Mouse (Mus musculus) small intestine, adult 2 months (tissue): ENCODE data around the gene Olfr1393. TPM values are rescaled to one million over a fixed set of nuclear protein-coding genes. Genes with fewer than 3 reads are reported as not detected.
A peak's percentile ranks its signal among the peaks of the same experiment; 100 is the strongest.

ENCODE experiments used
- H3K27ac ChIP-seq: fragments of 200-500 bp; 2 replicates; pipeline ENCODE4 v1.5.1; 2012; ENCODE audit warnings: low read depth, low read length, control low read depth, inconsistent platforms; ENCODE audit not compliant: insufficient read depth
- H3K27me3 ChIP-seq: fragments of 200-500 bp; 2 replicates; pipeline ENCODE4 v1.6.1; 2012; ENCODE audit warnings: mild to moderate bottlenecking, moderate library complexity, low read length, inconsistent platforms; ENCODE audit not compliant: control insufficient read depth, insufficient read depth
- H3K36me3 ChIP-seq: fragments of 200-500 bp; 2 replicates; pipeline ENCODE4 v1.6.1; 2012; ENCODE audit warnings: mild to moderate bottlenecking, low read length, control low read depth, inconsistent platforms; ENCODE audit not compliant: control insufficient read depth, insufficient read depth
- H3K4me1 ChIP-seq: fragments of 200-500 bp; 2 replicates; pipeline ENCODE4 v1.6.1; 2012; ENCODE audit warnings: low read length, inconsistent platforms, mixed read lengths; ENCODE audit not compliant: control insufficient read depth, insufficient read depth, insufficient read length
- H3K4me3 ChIP-seq: fragments of 200-500 bp; 2 replicates; pipeline ENCODE4 v1.5.1; 2012; ENCODE audit warnings: low read depth, mild to moderate bottlenecking, control low read depth, inconsistent platforms, low read length, moderate library complexity
- CTCF ChIP-seq: fragments of 200-500 bp; IDR thresholded peaks from 2 replicates; pipeline ENCODE4 v1.5.1; 2012; ENCODE audit warnings: low read depth, mild to moderate bottlenecking, control low read depth, inconsistent platforms, low read length, moderate library complexity, mixed read lengths; ENCODE audit not compliant: insufficient replicate concordance, insufficient read length; ENCODE audit errors: extremely low read depth
- POLR2A ChIP-seq: fragments of 200-500 bp; IDR thresholded peaks from 2 replicates; pipeline ENCODE4 v1.6.1; 2012; ENCODE audit warnings: low read depth, mild to moderate bottlenecking, control low read depth, inconsistent platforms, low read length, moderate library complexity
- WGBS: fragments of 180-500 bp; shearing (Covaris S2); methylation state at CpG from one replicate; pipeline ENCODE4 v1.1.7; 2018; 5-methylcytosine and 5-hydroxymethylcytosine counted together
- polyA plus RNA-seq: library from polyadenylated mRNA; depleted of rRNA; stranded (reverse); fragments of >200 nt; gene quantifications from 2 replicates; pipeline ENCODE4 v1.2.3, GENCODE M21; 2012

The Olfr1393 gene
- polyA plus RNA-seq, 1 experiment, result 0.42 TPM

GRCm38 (mm10) chr11:49246523-49246922 lies 31.6 kb upstream of the Olfr1393 start:
- no peaks in the 10 kb centered on the region for H3K36me3 ChIP-seq
- peaks cover 35% of the 10 kb centered on the region for H3K4me1 ChIP-seq
- peak overlapping the region; percentile 8; the same call in 1 of the 2 replicates for H3K4me3 ChIP-seq
- no peaks in the 10 kb centered on the region for H3K27me3 ChIP-seq
- WGBS, result 61% methylated on average over 4 of the region's 4 CpGs
- peak overlapping the region; percentile 62 for H3K27ac ChIP-seq
- no peak for TF ChIP-seq POLR2A
- no peak for TF ChIP-seq CTCF

GRCm38 (mm10) chr11:49247255-49247654 lies 30.8 kb upstream of the Olfr1393 start:
- peaks cover 2% of the 10 kb centered on the region; the same call in 1 of the 2 replicates for H3K36me3 ChIP-seq
- H3K4me1 ChIP-seq, result peaks cover 39% of the 10 kb centered on the region
- 13% methylated on average over 2 of the region's 2 CpGs for WGBS
- TF ChIP-seq CTCF (no peak), POLR2A (no peak)
- H3K27ac ChIP-seq, result peak overlapping the region; percentile 62
- H3K4me3 ChIP-seq, result peak overlapping the region; percentile 8; the same call in 1 of the 2 replicates
- H3K27me3 ChIP-seq, result no peaks in the 10 kb centered on the region

- H3K27me3 ChIP-seq, result no peaks in the 10 kb centered on the region
- H3K36me3 ChIP-seq, result peaks cover 8% of the 10 kb centered on the region
- 30% methylated on average over 6 of the region's 6 CpGs for WGBS
- TF ChIP-seq POLR2A (no peak), CTCF (no peak)
- H3K4me3 ChIP-seq, result peak overlapping the region; percentile 5
- peaks cover 41% of the 10 kb centered on the region for H3K4me1 ChIP-seq
- H3K27ac ChIP-seq, result peak overlapping the region; percentile 97
Measured at GRCm38 (mm10) chr11:49248226-49248973, 29.7 kb upstream of the Olfr1393 start.

GRCm38 (mm10) chr11:49248974-49249700 lies 29.0 kb upstream of the Olfr1393 start:
- H3K27me3 ChIP-seq, result no peaks in the 10 kb centered on the region
- no peak for TF ChIP-seq CTCF
- TF ChIP-seq POLR2A, result no peak
- peak overlapping the region; percentile 97 for H3K27ac ChIP-seq
- H3K4me1 ChIP-seq, result peaks cover 41% of the 10 kb centered on the region
- peak overlapping the region; percentile 24 for H3K4me3 ChIP-seq
- 40% methylated on average over 6 of the region's 6 CpGs for WGBS
- H3K36me3 ChIP-seq, result peaks cover 15% of the 10 kb centered on the region

GRCm38 (mm10) chr11:49249811-49250421 lies 28.2 kb upstream of the Olfr1393 start:
- TF ChIP-seq CTCF, result no peak
- Histone ChIP-seq H3K4me1 (peaks cover 38% of the 10 kb centered on the region), H3K27me3 (no peaks in the 10 kb centered on the region), H3K36me3 (peaks cover 19% of the 10 kb centered on the region), H3K4me3 (peak overlapping the region; percentile 76), H3K27ac (peak overlapping the region; percentile 97)
- WGBS, result 5% methylated on average over 10 of the region's 10 CpGs

- WGBS, result 1% methylated on average over 45 of the region's 45 CpGs
Measured at GRCm38 (mm10) chr11:49250422-49251379, 27.4 kb upstream of the Olfr1393 start.

More at GRCm38 (mm10) chr11:49250422-49251379, 27.4 kb upstream of the Olfr1393 start:
- no peaks in the 10 kb centered on the region for H3K27me3 ChIP-seq
- TF ChIP-seq POLR2A (peak; percentile 96), CTCF (peak; percentile 30; the same call in 1 of the 2 replicates)
- H3K4me3 ChIP-seq, result peak overlapping the region; percentile 76
- peaks cover 24% of the 10 kb centered on the region for H3K36me3 ChIP-seq
- H3K27ac ChIP-seq, result peak overlapping the region; percentile 97
- H3K4me1 ChIP-seq, result peaks cover 35% of the 10 kb centered on the region
